Mouse (Mus musculus) lung, postnatal 10 days (tissue): ENCODE data around the gene Ddx58.

Source experiments
- DNase-seq: peaks from one replicate; pipeline ENCODE4 v3.0.0; 2021

Gene Ddx58

DNA sequence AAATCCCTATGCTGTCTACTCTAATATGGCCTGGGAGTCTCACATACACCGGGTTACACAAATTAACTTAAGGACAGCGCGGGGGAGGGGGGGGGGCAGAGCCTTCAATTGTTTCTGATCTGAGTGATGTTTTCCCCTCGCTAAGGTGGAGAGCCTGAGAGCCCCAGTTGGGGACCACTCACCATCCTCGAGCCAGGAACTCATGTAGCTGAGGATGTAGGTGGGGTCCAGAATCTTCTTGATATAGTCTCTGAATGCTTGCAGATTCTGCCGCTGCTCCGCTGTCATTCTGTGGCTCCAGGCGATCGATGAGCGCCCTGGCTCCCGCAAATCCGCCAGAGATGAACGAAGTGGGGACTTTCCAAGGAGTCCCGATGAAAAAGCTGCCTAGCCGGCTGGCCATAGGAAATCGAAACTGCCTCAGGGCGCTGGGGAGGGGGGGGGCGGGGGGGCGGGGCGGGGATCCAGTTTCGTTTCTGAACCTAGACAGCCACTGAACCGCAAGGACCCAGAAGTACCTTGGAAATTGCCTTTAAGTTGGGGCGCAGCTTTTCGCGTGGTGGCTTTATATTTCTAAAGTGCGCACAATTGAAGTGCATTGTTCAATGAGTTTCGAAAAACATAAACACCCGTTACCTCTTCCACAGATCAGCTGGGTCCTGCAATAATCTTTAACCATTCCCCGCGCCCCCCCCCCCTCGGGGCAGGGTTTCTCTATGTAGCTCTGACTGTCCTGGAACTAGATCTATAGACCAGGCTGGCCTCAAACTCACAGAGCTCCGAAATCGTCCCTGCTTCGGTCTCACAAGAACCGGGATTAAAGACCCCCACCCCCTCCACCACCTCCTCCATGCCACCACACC is at the start of gene Ddx58:
Gene Ddx58, minus strand, starts transcription at position 420 of the 863 bp plus-strand sequence.
- DNase-seq: peak; percentile 45

DNA sequence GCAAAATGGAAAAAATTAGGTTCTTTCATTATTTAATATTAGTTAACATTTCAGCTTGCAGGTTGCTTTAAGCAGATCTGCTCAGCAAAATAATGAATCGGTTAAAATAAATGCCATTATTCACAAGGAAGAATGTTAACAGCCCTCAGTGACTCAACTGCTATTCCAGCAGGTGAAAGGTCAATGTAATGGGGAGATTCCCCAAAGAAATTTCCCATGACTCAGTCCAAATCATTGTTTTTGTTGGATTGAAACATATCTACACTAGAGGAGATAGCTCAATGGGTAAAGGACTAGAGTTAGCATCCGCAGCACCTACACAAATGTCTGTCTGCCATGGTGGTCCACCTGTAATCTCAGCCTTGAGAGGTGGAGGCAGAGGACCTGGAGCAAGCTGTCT is 49.4 kb upstream of the Ddx58 start:
- DNase-seq: no peak

DNA sequence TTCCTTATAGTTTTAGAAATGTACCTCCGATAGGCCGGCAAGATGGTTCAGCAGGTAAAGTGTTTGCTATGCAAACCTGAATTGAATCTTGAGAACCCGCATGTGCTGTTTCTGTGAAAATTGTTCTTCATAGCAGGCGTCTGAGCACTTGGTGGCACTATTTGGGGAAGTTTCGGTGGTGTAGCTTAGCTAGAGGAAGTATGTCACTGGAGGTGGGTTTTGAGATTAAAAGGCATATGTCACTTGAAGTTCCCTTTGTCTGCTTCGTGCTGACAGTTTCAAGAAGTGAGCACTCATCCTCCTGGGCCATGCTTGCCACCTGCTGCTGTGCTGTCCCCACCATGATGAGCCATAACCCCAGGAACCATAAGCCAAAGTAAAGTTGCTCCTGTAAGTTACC is 47.8 kb upstream of the Ddx58 start:
- no peak for DNase-seq

DNA sequence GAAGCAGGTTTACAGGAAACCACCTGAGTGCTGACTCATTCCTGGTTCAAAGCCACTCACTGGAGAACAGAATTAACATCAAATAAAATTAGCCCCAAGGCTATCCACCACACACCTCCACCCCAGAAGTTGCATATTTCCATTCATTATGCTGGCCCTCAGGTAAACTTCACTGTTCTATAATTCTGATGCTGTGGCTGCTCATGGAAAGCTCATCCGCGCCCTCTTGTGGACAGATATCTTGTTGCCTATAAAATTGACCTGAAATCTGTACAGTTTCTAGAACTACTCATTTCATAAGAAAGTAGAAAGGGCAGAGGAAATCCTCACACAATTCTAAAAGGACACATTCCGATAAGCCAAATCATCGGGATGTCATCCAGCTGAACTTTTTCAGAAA is 46.0 kb upstream of the Ddx58 start:
- DNase-seq: peak; percentile 80

DNA sequence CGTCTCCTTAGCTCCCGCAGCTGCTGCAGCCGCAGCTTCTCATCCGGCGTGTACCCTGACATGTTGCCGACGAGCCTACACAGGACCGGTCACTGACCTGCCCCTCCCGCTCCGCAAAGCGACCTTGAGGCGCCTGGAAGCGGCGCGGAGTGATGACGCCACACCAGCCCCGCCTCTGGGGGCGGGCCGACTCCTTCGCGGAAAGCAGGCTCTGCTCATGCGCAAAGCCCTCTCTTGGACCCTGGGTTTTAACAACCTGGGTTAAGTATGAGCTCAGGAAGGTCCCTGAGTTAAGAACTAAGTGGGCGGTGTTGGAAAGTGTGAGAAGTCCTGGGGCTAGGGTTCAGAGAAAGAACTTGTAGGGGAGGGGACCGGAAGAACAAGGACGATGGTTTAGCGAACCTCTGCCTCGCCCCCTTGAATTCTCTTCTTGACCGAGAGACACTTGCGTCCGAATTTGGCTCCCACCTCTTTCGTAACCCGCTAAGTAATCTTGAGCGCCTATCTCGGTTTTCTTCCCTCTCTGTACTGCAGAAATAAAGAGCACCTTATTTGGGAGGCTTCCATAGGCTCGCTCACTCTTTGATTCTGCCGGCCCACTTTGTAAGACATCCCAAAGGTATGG is 39.8 kb upstream of the Ddx58 start, which contains the start of gene Ndufb6:
Gene Ndufb6, minus strand, starts transcription at position 146 of the 625 bp plus-strand sequence.
- peak; percentile 96 for DNase-seq

DNA sequence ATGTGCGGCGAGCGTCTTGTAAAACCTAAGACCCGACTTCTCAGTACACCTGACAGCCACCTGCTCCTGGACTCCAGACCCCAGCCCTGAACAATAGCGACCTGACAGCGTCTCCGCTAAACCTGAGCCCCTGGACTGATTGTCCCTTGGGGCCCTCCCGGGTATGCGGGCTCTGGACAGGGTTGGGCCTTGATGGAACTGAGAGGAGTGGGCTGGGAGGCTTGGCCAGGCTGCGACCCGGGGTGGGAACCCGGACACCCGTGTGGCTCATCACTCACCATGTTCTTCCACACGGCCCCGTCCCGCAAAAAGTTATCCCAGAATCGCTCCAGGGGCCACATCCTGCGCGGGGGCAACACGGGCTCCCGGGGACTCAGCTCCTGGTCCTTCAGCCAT is 39.2 kb upstream of the Ddx58 start:
- no peak for DNase-seq

DNA sequence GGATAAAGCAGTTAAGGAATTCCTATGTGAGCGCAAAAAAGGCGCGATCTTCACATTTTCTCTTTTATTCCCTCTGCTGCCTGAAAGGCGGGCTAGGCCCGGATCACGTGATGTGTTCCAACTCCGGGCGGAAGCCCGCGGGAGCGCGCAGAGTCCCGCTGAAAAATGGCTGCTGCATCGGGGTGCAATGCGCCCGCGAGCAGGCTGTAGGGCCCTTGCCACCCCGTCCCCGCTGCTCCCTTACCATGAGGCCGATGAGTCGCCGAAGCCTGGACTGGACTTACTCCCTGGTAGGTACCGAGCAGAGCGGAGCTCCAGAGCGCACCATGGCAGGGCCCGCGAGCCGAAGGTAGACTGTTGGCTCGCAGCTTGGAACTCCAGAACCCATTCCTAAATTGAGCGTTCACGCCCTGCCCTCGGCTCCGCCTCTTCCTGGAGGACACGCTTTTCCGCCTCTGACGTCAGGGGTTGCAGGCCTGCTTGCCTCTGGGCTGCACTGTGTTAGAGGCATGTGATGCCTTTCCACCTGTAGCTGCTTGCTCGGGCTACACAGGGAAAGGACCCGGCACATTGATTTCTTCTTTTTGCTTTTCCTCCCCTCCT is 29.9 kb upstream of the Ddx58 start, which contains the start of the genes Smim27 and Topors:
Gene Smim27, plus strand, starts transcription at position 150 of the 603 bp plus-strand sequence.
Gene Topors, minus strand, starts transcription at position 421 of the 603 bp plus-strand sequence.
- DNase-seq: peak; percentile 98

DNA sequence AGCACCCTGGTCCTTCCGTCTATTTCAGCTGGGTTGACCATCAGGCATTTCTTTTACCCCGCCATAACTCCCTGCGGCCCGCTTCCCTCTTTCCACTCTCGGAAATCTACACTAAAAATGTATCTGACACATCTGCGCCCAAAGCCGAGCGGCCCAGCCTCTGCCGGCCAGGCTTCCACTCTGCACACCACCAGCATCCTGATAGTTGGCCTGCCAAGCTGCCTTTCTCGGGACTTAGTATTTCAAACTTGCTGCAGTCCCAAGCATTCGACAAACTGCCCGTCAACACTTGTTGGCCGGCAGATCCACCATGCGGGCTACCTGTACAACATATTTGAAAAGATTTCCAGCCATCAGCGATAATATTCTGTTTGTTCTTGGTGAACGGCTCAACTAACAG is 29.2 kb upstream of the Ddx58 start:
- DNase-seq: no peak

DNA sequence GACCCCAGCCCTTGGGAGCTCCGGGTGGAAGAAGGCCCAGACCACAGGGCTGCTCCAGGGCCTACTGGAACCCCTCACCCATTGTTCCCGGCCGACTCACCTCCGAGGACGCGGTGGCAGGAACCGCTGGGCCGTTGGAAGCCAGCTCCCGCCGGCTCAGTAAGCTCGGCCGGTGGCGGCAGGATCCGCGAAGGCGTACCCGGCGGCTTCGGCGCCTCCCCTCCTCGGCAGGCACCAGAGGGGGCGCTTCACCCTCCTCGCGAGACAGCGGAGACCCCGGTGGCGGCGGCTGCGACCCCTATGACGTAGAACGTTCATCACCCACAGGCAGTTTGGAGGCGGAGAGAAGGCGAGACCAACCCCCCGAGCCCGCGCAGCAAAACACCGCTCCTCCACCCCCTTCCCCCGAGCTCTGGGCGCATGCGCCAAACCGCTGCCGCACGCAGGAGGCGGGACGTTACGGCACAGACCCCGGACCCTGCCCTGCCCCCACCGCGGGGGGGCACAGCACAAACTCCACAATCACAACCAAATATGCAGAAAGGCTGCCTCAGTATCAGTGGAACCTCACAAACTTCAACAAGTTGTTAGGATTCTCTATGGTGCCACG is 28.7 kb upstream of the Ddx58 start:
- DNase-seq: peak; percentile 95

DNA sequence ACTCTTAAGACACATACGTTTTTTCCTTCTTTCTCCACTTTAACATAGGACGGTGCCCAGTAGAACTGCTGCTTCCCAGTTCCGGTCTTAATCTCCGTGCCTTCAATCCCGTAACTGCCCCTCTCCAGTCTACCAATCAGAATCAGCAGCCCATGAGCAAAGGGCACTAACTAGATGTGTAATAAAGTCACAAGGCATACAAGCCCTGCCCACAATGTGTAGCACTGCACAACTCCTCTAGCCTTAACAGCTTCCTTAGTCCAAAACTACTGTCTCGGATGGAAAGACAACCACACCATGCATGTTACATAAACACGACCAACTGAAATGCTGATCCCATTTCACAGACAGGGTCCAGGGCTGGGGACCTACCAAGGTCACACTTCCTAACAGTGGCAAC is 28.1 kb upstream of the Ddx58 start:
- peak; percentile 23 for DNase-seq

DNA sequence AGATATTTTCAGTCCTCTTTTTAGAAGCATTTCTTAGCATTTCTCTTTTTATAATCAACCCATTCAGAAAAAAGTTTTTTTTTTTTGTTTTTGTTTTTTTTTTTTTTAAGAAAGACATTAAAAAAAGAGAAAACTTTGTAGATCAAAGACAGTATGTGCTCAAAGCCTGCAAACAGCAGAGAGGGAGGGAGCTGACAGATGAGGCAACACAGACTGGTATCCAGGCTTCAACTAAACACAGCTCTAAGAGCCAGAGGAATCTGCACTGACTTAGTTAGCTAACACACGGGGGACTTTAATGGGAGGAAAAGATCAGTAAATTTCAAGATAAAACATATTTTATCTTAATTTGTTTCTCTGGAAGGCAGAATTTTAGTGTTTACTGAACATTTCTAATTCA is 24.7 kb upstream of the Ddx58 start:
- DNase-seq: peak; percentile 42

DNA sequence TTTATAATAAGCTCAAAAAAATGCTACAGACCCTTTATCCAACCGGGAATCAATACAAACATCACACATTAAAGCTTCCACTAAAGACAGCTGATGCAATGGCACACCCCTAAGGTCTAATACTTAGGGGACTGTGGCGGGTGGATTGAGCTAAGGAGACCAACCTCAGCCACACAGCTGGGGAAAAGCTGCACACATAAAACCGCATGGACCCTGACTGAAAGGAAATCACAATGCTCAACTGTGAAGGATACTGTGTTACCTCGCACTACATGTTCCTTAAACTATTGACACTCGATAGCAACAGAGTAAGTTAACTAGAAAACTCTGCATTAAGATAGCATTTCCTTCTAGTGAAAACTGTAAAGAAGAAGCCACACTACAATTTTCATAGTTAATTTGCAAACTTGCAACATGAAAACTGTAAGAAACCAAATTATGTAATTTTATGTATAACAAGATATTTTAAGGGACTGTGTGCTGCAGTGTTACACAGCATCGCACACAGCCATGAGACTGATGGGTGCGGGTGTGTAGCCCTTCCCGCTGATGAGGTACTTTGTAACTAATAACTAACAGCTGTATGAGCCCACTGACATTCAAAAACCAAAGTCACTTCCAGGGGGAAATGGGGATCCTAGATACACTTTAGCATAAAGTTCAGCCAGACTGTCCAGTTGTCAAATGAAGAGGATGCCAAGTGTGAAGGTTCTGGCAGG is 14.9 kb upstream of the Ddx58 start:
- no peak for DNase-seq

DNA sequence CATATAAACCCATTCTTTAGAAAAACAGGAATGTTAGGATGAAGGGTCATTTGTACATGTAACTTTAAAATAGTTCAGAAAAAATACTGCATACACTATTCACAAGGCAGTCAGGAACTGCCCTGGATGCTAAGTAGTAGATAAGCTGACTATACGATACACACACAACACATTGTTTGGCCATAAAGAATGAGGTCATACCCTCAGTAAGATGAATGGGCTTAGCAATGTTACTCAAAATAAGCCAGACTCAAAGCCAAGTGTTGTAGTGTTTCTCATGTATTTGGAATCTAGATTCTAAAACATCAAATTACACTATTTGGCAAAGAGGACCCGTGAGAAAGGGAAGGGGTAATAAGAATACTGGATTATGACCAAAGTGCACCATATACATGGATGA is 14.1 kb upstream of the Ddx58 start:
- DNase-seq: no peak

DNA sequence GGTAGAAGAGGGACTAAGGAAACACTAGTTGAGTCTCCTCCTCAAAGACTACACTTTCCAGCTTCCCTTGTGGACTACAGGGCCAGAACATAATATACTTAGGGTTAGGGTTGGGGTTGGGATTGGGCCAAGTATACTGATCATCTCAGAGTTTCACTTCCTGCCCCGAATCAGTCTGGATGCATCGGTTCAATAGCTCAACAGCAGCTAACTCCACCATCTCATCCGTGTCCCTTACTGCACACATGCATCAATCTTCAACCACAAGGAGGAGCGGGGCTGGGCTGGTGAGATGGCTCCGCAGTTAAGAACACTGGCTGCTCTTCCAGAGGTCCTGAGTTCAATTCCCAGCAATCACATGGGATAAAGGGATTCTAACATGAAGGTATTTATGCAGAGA is 11.4 kb upstream of the Ddx58 start:
- DNase-seq: no peak

DNA sequence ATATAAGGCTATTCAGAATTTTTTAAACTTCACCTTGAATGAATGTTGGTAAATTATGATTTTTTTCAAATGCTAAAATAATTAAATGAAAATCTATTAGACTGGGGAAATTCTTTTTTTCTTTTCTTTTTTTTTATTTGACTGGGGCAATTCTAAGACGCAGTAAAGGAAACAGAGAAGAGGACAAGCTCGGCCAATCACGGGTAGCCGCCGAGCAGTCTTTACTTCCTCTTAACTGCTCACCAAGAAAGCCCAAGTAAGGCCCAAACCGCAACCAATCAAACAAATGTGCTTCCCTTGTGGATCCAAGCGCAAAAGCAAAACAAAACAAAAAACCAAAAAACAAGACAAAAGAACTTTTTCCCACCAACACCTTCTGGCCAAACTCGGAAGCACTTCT is 4.4 kb upstream of the Ddx58 start:
- DNase-seq: no peak

DNA sequence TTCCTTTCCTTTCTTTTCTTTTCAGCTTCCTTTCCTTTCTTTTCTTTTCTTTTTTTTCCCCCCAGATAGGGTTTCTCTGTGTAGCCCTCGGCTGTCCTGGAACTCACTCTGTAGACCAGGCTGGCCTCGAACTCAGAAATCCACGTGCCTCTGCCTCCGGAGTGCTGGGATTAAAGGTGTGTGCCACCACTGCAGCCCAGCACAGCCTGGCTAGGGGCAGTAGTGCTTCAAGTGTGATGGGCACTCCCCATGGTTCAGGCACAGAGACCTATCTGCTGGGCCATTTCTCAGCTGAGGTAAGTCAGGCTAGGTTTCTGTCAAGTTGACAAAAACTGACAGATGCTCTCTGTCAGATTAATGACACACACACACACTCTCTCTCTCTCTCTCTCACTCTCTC is 3.4 kb upstream of the Ddx58 start:
- no peak for DNase-seq

DNA sequence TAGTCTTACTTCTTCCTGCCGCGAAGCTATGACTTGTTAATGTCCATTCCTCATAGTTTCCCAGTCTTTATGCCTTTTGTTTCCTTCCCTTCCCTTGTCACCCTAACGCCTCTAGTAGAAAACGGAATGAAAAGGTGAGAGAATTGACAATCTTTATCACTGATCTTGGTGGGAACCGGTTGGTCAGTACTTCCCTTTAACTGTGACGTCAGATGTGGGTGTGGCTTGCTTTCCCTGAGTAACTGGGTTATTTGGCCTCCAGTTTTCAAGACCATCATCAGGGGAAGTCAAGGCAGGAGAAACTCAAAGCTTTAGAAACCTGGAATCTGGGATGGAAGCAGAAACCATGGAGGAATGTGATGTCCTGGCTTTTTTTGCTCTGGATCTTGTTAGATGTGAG is 2.3 kb upstream of the Ddx58 start:
- peak; percentile 21 for DNase-seq

DNA sequence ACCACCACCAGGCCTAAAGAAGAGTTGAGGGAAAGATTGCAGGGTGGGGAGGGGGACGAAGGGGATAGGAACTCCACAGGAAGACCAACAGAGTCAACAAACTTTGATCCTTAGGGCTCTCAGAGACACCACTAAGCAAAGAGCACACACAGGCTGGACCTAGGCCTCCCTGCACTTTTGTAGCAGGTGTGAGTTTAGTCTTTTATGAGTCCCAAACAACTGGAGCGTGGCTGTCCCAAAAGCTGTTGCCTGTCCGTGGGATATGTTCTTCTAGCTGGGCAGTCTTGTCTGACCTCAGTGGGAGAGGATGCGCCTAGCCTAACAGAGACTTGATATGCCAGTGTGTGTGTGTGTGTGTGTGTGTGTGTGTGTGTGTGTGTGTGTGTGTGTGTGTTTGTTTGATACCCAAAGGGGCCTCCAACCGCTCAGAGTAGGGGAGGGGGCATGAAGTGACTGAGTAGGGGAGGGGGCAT is 680 bp upstream of the Ddx58 start:
- no peak for DNase-seq

DNA sequence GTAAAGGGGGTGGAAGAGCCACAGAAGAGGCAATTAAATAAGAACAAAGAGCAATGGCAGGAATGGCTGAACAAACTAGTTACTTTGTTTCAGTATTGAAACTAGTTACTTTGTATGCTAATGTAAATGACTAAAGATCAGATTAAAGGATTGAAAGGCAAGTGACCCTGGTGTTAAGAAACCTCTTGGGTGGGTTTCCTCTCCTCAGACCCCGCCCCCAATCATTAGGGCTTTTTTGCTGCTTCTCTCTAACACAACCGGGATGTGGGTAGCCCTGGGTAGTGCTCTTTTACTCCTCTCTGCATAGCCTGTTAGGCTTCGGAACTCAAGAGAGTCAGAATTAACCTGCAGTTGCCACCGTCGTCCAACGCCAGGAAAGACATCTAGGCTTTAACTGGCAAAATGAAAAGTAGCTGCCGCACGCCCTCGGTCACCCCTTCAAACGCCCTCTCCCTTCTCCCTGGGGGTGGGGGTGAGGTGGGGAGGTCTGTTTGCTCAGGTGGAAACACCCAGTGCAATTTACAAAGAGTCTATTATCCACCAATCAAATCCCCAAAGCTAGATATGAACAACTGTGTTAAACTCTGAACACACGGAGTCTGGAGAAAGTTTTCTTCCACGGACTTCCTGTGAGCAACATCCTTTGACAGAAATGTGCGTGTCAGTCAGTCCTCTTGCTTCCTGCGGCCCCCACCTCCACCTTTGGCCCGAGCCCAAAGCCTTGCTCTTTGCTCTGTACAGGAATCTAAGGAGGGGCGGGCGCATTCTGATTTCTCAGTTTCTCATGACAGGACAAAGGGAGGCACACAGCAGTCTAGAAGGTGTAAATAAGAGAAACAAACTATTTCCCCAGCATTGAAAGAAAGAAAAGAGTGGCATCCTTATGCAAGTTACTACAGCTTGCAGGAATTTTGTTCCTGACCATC is 882 bp downstream of the Ddx58 start:
- DNase-seq: peak; percentile 85

DNA sequence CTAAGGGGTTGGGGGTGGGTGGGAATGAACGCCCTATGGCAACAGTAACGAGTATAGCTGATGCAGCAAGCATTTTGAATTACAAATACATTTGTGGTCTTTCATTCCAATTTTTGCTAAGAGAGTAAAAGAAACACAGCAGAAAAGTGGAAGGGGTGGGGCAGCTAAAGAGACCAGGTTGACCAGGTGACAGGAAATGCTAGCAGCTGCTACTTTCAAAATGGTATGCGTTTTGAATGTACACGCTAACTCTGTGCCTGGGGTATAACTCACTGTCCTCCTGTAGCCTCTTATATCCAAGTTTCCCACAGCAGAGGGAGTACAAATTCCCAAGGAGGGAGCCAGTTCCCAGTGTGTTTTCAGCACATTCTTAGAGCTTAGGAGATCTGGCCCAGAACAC is 2.8 kb downstream of the Ddx58 start:
- DNase-seq: no peak

DNA sequence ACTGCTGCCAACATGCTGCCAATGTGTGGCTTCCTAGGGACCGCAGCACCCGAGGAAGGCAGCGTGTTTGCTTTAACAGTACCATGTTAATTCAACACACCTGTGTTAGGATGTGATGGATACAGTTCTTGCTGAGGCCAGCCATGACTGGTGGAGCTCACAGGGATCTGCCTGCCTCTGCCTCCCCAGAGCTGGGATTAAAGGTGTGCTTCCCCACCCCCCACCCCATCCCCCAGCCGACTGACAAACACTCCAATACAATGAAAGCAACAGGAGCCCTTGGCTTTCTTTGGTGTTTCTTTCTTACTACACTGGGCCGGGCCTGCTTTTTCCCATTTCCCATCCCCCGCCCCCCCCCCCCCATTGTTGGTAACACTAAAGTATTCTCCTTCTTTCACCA is 5.4 kb downstream of the Ddx58 start:
- DNase-seq: no peak
